Mouse (Mus musculus): Measurements from ENCODE around the gene Myt1l. TPM values are rescaled to one million over a fixed set of nuclear protein-coding genes. Genes with fewer than 3 reads are reported as not detected.

The Myt1l gene
- polyA plus RNA-seq, 1 experiment = 369 TPM

- H3K4me3 ChIP-seq (ENCODE audit: insufficient read depth, low read depth, low read length) = peak overlapping the region; percentile 95
- WGBS = under 1% methylated on average over 25 of the region's 25 CpGs
- TF ChIP-seq CTCF (IDR thresholded peaks at IDR 0.05; ENCODE audit: insufficient read depth, low read depth, low read length) = no peak
- TF ChIP-seq POLR2A (IDR thresholded peaks at IDR 0.05; ENCODE audit: insufficient read depth, low read depth, low read length) = peak; percentile 34; the same call in 1 of the 2 replicates
- H3K27ac ChIP-seq (ENCODE audit: insufficient read depth, low read depth, low read length) = peak overlapping the region; percentile 99
- H3K4me1 ChIP-seq (ENCODE audit: control insufficient read depth, insufficient read depth, low read length) = peaks cover 17% of the 10 kb centered on the region
These were observed 6.6 kb downstream of the Myt1l start for GRCm38 (mm10) chr12:29534761-29535300.

- 16% methylated on average over 5 of the region's 5 CpGs for WGBS
- H3K27ac ChIP-seq (ENCODE audit: insufficient read depth, low read depth, low read length) = peak overlapping the region; percentile 84
- TF ChIP-seq POLR2A (IDR thresholded peaks at IDR 0.05; ENCODE audit: insufficient read depth, low read depth, low read length) = no peak
- no peak for TF ChIP-seq CTCF (IDR thresholded peaks at IDR 0.05; ENCODE audit: insufficient read depth, low read depth, low read length)
- H3K4me1 ChIP-seq (ENCODE audit: control insufficient read depth, insufficient read depth, low read length) = peaks cover 15% of the 10 kb centered on the region
- H3K4me3 ChIP-seq (ENCODE audit: insufficient read depth, low read depth, low read length) = peak overlapping the region; percentile 49
These were observed 9.7 kb downstream of the Myt1l start for GRCm38 (mm10) chr12:29537916-29538315.

GRCm38 (mm10) chr12:29538456-29538855 is 10.3 kb downstream of the Myt1l start:
- WGBS = 24% methylated on average over 11 of the region's 11 CpGs
- H3K27ac ChIP-seq (ENCODE audit: insufficient read depth, low read depth, low read length) = peak overlapping the region; percentile 84
- H3K4me1 ChIP-seq (ENCODE audit: control insufficient read depth, insufficient read depth, low read length) = peaks cover 10% of the 10 kb centered on the region
- TF ChIP-seq POLR2A (IDR thresholded peaks at IDR 0.05; ENCODE audit: insufficient read depth, low read depth, low read length) = no peak
- TF ChIP-seq CTCF (IDR thresholded peaks at IDR 0.05; ENCODE audit: insufficient read depth, low read depth, low read length) = no peak
- H3K4me3 ChIP-seq (ENCODE audit: insufficient read depth, low read depth, low read length) = peak overlapping the region; percentile 49

- H3K4me3 ChIP-seq (ENCODE audit: insufficient read depth, low read depth, low read length) = peak overlapping the region; percentile 24
These were observed 10.9 kb downstream of the Myt1l start for GRCm38 (mm10) chr12:29539106-29539505.

GRCm38 (mm10) chr12:29540741-29541140 is 12.6 kb downstream of the Myt1l start:
- TF ChIP-seq POLR2A (IDR thresholded peaks at IDR 0.05; ENCODE audit: insufficient read depth, low read depth, low read length) = no peak
- TF ChIP-seq CTCF (IDR thresholded peaks at IDR 0.05; ENCODE audit: insufficient read depth, low read depth, low read length) = no peak
- WGBS = 63% methylated on average over 5 of the region's 5 CpGs
- no peak overlapping the region for H3K4me3 ChIP-seq (ENCODE audit: insufficient read depth, low read depth, low read length)
- H3K4me1 ChIP-seq (ENCODE audit: control insufficient read depth, insufficient read depth, low read length) = peaks cover 8% of the 10 kb centered on the region
- no peak overlapping the region for H3K27ac ChIP-seq (ENCODE audit: insufficient read depth, low read depth, low read length)

More at GRCm38 (mm10) chr12:29539106-29539505, 10.9 kb downstream of the Myt1l start:
- H3K4me1 ChIP-seq (ENCODE audit: control insufficient read depth, insufficient read depth, low read length) = peaks cover 8% of the 10 kb centered on the region
- 22% methylated on average over 5 of the region's 5 CpGs for WGBS
- no peak for TF ChIP-seq CTCF (IDR thresholded peaks at IDR 0.05; ENCODE audit: insufficient read depth, low read depth, low read length)
- TF ChIP-seq POLR2A (IDR thresholded peaks at IDR 0.05; ENCODE audit: insufficient read depth, low read depth, low read length) = no peak
- H3K27ac ChIP-seq (ENCODE audit: insufficient read depth, low read depth, low read length) = peak overlapping the region; percentile 63; the same call in 1 of the 2 replicates

- H3K27ac ChIP-seq (ENCODE audit: insufficient read depth, low read depth, low read length) = no peak overlapping the region
- 45% methylated on average over 3 of the region's 3 CpGs for WGBS
- H3K4me1 ChIP-seq (ENCODE audit: control insufficient read depth, insufficient read depth, low read length) = peaks cover 13% of the 10 kb centered on the region
These were observed 17.9 kb downstream of the Myt1l start for GRCm38 (mm10) chr12:29546073-29546472.

GRCm38 (mm10) chr12:29547112-29547511 is 18.9 kb downstream of the Myt1l start:
- Histone ChIP-seq H3K4me3 (ENCODE audit: insufficient read depth, low read depth, low read length) (no peak overlapping the region), H3K27ac (ENCODE audit: insufficient read depth, low read depth, low read length) (no peak overlapping the region), H3K4me1 (ENCODE audit: control insufficient read depth, insufficient read depth, low read length) (peaks cover 15% of the 10 kb centered on the region)
- no peak for TF ChIP-seq POLR2A (IDR thresholded peaks at IDR 0.05; ENCODE audit: insufficient read depth, low read depth, low read length)
- TF ChIP-seq CTCF (IDR thresholded peaks at IDR 0.05; ENCODE audit: insufficient read depth, low read depth, low read length) = no peak
- 41% methylated on average over 5 of the region's 5 CpGs for WGBS

More at GRCm38 (mm10) chr12:29546073-29546472, 17.9 kb downstream of the Myt1l start:
- no peak overlapping the region for H3K4me3 ChIP-seq (ENCODE audit: insufficient read depth, low read depth, low read length)
- no peak for TF ChIP-seq POLR2A (IDR thresholded peaks at IDR 0.05; ENCODE audit: insufficient read depth, low read depth, low read length)
- no peak for TF ChIP-seq CTCF (IDR thresholded peaks at IDR 0.05; ENCODE audit: insufficient read depth, low read depth, low read length)

GRCm38 (mm10) chr12:29547755-29548154 is 19.6 kb downstream of the Myt1l start:
- Histone ChIP-seq H3K27ac (ENCODE audit: insufficient read depth, low read depth, low read length) (no peak overlapping the region; the same call in 1 of the 2 replicates), H3K4me3 (ENCODE audit: insufficient read depth, low read depth, low read length) (no peak overlapping the region), H3K4me1 (ENCODE audit: control insufficient read depth, insufficient read depth, low read length) (peaks cover 15% of the 10 kb centered on the region)
- TF ChIP-seq POLR2A (IDR thresholded peaks at IDR 0.05; ENCODE audit: insufficient read depth, low read depth, low read length) (no peak), CTCF (IDR thresholded peaks at IDR 0.05; ENCODE audit: insufficient read depth, low read depth, low read length) (no peak)
- WGBS = 37% methylated on average over 6 of the region's 6 CpGs

GRCm38 (mm10) chr12:29553138-29553537 is 25.0 kb downstream of the Myt1l start:
- Histone ChIP-seq H3K4me1 (ENCODE audit: control insufficient read depth, insufficient read depth, low read length) (peaks cover 18% of the 10 kb centered on the region), H3K4me3 (ENCODE audit: insufficient read depth, low read depth, low read length) (no peak overlapping the region), H3K27ac (ENCODE audit: insufficient read depth, low read depth, low read length) (no peak overlapping the region)
- TF ChIP-seq CTCF (IDR thresholded peaks at IDR 0.05; ENCODE audit: insufficient read depth, low read depth, low read length) (no peak), POLR2A (IDR thresholded peaks at IDR 0.05; ENCODE audit: insufficient read depth, low read depth, low read length) (no peak)
- 41% methylated on average over 7 of the region's 7 CpGs for WGBS
